Mouse (Mus musculus): ENCODE measurements around the gene Inhba.

Inhba gene

GRCm38 (mm10) chr13:16011372-16012242, at the start of gene Inhba:
Inhba (plus strand) TSS chr13:16011851.
- DNase-seq: peak; percentile 8

GRCm38 (mm10) chr13:15976584-15976983, 35.1 kb upstream of the Inhba start:
- DNase-seq: no peak

- DNase-seq: no peak
Observed at GRCm38 (mm10) chr13:15979551-15979950, 32.1 kb upstream of the Inhba start.

GRCm38 (mm10) chr13:15982041-15982440, 29.6 kb upstream of the Inhba start:
- DNase-seq: no peak

- DNase-seq: no peak
Observed at GRCm38 (mm10) chr13:15985761-15986160, 25.9 kb upstream of the Inhba start.

GRCm38 (mm10) chr13:15986172-15986571, 25.5 kb upstream of the Inhba start:
- no peak for DNase-seq

DNA sequence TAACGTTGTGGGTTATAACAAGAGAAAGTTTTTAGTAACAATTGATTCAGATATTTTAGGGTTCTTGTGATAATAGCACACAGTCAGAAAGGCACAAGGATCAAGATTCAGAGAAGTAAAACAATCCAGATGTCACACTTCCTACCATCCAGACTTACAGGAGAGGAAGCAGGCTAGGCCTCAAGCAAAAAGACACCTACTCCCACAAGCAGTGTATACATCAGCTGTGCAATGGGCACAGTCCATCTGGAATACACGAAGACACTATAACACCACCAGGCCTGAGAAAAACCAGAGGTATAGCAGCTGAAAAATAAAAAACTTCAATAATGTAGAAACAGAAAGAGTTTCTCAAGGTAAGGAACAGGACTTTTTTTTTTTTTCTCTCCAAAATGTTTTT, 16.3 kb upstream of the Inhba start:
- no peak for DNase-seq

- no peak for DNase-seq
Observed at GRCm38 (mm10) chr13:16005517-16005916, 6.1 kb upstream of the Inhba start.

GRCm38 (mm10) chr13:16007748-16008147, 3.9 kb upstream of the Inhba start:
- DNase-seq: no peak

GRCm38 (mm10) chr13:16008348-16008747, 3.3 kb upstream of the Inhba start:
- DNase-seq: no peak

DNA sequence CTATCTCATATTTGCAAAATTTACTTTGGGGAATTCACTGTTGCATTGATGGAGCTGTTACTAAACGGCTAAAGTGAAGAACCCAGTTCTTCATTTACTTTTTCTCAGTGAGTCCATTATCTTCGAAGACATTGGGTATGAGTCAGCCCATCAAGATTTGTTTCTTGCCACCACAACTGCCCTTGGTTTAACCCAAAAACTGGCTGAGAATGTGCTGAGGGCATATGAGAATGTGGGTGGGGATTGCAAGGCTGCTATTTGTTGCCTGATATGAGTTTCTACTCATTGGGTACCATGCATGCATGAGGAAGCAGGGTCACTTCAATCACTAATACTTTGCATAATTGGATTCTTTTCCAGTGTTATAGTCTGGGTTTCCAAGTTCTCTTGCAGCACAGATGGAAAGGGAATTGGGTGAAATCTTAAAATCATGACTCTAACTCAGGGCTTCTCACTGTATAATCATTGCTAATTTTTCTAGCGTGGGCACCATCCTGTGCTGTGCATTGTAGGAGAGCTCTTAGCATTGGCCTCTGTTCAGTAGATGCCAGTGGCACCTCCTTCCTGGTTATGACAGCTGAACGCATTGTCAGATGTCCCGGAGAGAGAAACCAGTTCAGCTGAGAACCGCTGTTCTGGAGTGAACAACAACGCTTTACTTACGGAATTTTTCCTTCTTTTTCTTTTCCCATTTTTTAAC, 1.7 kb upstream of the Inhba start:
- no peak for DNase-seq

- DNase-seq: no peak
Observed at GRCm38 (mm10) chr13:16010586-16010985, 1.1 kb upstream of the Inhba start.

GRCm38 (mm10) chr13:16012243-16012887, 714 bp downstream of the Inhba start:
- DNase-seq: peak; percentile 72

DNA sequence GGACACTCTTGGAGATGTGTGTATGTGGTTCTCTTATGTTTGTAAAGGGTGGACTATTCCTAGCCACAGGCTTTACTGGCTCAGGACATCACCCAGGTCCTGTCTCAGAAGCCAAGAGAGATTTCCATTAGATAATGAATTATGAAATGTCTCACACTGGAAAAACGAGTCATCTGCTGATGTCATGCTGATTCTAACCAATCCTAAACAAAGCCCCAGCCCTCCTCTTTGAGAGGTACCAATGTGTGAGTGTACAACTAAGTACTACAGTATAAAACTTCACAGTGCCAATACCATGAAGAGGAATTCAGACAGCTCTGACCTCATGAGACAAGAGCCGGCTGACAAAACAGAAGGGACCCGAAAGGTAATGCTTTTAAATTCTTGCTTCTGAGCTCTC, 2.5 kb downstream of the Inhba start:
- no peak for DNase-seq

DNA sequence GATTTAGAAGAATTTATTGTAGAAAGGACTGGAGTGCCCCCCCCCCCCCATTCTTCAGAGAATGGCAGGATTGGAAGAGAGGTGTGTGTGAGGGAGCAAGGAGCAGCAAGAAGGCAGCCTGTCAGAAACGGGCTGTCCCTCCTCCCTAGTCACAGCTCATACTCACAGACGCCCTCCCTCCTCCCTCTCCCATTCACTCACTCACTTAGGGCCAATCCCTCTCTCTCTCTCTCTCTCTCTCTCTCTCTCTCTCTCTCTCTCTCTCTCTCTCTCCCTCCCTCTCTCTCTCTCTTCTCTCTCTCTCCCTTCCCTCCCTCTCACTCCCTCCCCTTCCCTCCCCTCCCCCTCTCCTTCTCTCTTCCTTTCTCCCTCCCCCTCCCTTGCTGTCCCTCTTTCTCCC, 4.9 kb downstream of the Inhba start:
- no peak for DNase-seq

- no peak for DNase-seq
Observed at GRCm38 (mm10) chr13:16017338-16017737, 5.7 kb downstream of the Inhba start.

DNA sequence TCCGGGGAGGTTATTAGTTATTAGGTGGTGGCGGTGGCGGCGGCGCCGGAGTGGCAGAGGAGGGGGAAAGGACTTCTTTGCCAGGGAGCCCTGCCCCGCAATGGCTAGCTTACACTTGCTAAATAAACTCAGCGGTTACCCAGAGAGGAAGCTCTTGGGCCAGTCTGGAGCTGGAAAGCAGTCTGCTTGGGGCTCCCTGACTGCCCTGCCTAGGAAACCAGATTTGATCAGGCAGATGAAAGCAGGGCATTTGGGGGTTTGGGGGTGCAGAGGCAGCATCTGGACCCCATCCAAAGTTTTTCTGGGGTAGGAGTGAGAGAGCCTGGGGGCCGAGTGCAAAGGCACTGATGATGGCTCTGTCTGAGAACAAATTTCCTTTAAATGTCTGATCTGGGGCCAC, 6.1 kb downstream of the Inhba start:
- no peak for DNase-seq

DNA sequence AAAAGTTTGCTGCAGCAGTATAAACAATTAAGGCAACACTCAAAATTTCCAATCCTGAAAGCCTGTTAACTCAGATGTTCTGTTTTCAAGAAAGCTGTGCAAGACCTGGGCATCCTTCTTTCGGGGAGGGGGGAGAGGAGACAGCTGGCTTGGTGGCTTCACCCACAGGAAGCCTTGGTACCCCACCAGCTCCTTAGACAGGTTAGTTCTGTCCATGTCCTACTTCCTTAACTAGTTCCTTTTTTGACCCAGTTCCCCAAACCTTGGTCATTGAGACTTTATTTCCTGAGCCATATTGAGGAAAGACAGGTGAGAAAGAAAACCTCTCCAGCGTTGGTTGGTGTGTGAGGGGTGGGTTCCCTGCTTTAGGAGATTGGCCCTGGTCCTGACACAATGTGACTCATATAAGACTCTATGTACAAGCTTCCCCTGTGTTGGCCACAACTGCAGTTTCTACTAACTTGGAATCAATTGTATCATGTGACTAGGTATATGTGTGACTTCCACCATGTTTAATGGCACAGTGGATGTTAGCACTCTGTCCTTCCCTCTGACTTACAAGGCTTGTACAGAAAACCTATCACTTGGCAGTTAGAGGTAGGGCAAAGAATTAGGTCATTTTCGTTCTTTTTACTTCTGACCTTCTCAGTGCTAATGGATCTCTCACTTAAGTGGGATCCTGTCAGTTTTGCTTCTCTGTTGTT, 7.3 kb downstream of the Inhba start:
- DNase-seq: no peak

GRCm38 (mm10) chr13:16020659-16021058, 9.0 kb downstream of the Inhba start:
- DNase-seq: no peak

DNA sequence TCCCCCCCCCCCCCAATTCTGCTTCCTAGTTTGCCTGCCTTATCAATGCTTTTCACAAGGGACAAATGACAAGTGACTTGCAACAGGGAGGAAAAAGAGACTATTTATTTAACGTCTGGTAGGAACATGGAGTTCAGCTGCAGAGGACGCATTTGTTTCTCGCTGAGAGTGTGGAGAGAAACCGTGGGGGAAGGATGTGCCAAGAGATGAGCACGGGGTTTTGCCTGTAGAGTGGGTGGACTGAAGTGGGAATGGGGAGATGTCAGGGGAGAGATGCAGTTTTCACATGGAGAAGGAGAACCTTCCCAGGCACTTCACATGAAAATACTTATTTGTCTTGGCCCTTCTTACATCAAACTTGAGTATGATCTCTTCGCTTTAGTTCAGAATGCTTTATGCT, 9.5 kb downstream of the Inhba start:
- DNase-seq: no peak

DNA sequence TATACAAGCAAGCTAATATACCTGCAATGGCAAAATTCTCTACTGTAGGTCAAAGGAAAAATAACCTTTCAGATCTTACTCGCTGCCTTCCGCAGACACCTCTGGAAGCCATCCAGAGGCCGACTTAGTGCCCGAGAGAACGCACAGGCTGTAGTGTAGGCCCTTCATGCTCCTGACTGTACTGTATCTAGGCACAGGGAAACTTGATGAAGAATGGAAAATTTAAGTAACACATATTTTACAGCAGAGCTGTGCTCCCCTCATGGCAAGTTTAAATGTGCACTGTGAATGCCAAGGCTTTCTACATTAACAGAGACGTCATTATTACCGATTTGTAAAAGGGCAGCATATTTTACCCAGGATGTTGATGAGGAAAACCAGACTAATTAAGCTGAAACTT, 10.2 kb downstream of the Inhba start:
- DNase-seq: no peak

DNA sequence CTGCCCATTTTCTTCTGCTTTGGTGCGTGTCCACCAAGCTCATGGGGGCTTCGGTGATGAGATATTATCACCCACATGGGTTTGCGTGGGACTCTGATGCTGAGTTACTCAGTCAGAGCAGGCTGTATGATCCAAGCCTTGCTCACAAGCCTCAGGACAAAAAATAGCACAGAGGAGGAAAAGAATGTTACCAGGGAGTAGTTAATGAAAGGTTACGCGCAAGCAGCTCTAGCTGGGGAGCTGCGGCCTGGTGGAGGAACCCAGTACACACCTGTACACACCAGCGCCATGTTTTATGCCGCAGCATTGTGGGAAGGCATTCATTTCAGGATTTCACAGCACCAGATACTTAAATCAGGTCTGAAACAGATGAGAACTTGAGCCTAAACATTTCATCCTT, 10.9 kb downstream of the Inhba start:
- no peak for DNase-seq
